Mouse (Mus musculus) heart, postnatal 0 days (tissue): ENCODE measurements around the gene Akap9.

Experiments
- CTCF ChIP-seq: IDR thresholded peaks from 2 replicates; pipeline ENCODE4 v1.5.1; 2016; ENCODE audit warnings: antibody characterized with exemption, control low read depth, low read depth
- EP300 ChIP-seq: IDR thresholded peaks from 2 replicates; pipeline ENCODE4 v1.6.1; 2016; ENCODE audit warnings: antibody characterized with exemption, low read depth

GRCm38 (mm10) chr5:3926666-3927065 lies 1.2 kb upstream of the Akap9 start:
- no peak for TF ChIP-seq CTCF
- TF ChIP-seq EP300 = no peak
